Mouse (Mus musculus): ENCODE data around the gene Cdcp2. TPM values are rescaled to one million over a fixed set of nuclear protein-coding genes. Genes with fewer than 3 reads are reported as not detected.
A peak's percentile ranks its signal among the peaks of the same experiment; 100 is the strongest.

Cdcp2 gene
- polyA plus RNA-seq, 1 experiment from 2014 or later: not detected

DNA sequence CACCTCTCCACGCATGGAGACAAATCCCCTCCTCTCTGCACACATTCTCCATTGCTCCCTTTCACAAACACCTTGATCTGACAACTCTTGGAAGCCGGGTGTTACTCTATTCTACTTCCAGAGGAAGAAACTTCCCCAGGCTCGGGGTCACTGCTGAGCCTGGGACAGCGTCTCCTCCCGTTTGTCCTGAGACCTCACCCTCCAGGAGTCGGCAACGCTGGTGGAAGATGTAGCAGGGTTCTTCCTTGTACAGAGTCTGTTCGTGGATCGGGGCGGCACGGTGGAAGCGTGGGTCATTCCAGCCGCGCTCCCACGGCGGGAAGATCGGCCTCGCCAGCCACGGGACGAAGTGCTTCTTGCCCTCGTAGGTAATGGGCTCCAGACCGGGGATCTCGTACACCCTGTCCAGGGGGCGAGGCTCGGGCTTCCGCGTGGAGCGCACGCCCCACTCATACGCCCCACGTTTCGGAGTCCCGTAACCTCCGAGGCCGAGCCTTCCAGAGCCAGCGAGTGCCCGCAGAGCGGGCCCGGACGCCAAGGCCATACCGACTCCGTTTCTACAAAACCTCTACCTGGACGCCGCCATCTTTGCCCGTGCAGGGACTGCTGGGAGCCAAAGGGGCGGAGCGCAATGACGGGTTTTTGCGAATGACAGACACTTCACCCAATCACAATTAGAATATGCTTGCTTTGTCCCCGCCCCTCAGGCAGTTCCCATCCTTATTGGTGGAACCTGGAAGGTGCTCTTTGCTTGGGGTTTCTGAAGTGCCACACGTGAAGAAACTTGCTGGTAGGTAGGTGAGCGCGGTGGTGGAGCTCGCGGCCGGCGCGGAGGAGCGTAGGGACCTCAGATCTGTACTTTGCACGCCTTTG is 30.2 kb upstream of the Cdcp2 start, which contains the start of the genes Mrpl37 and Cyb5rl:
TSS of gene Mrpl37 (minus strand) at position 617 of the 873 bp plus-strand sequence.
TSS of gene Cyb5rl (plus strand) at position 737 of the 873 bp plus-strand sequence.
- H3K4me1 ChIP-seq (replicated peaks): peaks cover 34% of the 10 kb centered on the region
- H3K9me3 ChIP-seq (replicated peaks): no peaks in the 10 kb centered on the region
- ATAC-seq (ENCODE audit: low read depth): peak; percentile 94
- no peaks in the 10 kb centered on the region for H3K27me3 ChIP-seq
- H3K36me3 ChIP-seq: peaks cover 31% of the 10 kb centered on the region
- under 1% methylated on average over 60 of the region's 60 CpGs for WGBS (ENCODE audit: insufficient replicate concordance)
- H3K27ac ChIP-seq: no peak within 1 kb of the TSS
- DNase-seq: peak; percentile 97
- peak within 1 kb of the TSS; percentile 86 for H3K9ac ChIP-seq
- H3K4me2 ChIP-seq: peak within 1 kb of the TSS; percentile 99
- peak within 1 kb of the TSS; percentile 85 for H3K4me3 ChIP-seq (replicated peaks)

DNA sequence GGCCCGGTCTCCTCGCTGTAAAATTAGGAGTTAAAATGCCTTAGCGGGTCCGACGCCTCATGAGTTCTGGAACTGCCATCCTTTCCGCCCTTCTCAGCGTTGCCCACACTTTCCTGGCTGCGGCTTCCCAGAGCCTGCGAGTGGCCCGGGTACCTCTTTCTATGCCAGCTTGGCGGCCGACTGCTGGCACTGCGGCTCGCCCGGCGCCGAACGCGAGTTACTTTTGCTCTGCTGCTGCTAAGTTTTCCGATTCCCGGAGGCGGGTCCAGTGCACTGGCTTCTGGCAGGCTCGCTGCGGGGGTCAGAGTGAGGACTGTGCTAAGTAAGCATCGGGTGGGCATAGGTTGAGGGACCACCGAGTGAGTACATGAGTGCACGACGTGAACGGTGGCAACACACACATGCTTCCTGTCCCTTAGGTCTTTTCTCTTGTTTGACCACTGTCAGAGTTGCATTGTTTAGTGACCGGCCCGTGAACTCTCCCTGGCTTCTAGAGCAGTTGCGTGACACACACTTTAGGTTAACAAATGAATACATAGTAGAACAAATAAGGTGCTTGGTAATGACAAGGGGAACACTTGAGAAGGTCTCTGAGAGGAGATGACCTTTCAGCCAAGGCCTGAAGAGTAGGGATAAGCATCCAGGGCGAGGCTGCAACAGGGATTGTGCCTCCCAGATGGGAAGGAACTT is 29.4 kb upstream of the Cdcp2 start:
- Histone ChIP-seq H3K4me1 (replicated peaks) (peaks cover 34% of the 10 kb centered on the region), H3K27me3 (no peaks in the 10 kb centered on the region), H3K4me2 (peak overlapping the region; percentile 99), H3K36me3 (peaks cover 23% of the 10 kb centered on the region), H3K9ac (peak overlapping the region; percentile 81), H3K27ac (no peak overlapping the region), H3K4me3 (replicated peaks) (peak overlapping the region; percentile 85), H3K9me3 (replicated peaks) (no peaks in the 10 kb centered on the region)
- ATAC-seq (ENCODE audit: low read depth) (peak; percentile 30), DNase-seq (no peak)
- 4% methylated on average over 33 of the region's 33 CpGs for WGBS (ENCODE audit: insufficient replicate concordance)

DNA sequence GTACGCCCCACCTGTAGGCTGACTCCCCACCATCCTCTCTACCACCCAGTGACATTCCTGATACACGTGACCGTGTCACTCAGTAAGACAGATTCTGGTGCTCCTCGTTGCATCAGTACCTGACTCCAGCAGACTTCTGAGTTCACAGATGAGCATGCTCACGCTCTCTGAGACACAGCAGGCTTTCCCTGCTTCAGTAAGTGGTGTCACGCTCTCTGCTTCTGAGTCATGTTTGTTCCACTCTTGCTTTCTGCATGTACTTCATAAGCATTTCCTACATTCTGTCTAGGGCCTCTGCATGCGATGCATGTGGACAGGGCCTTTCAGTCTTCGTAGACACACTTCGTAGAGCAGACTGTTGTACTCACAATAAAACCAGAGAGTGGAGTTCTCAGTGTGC is 24.3 kb upstream of the Cdcp2 start:
- Histone ChIP-seq H3K9ac (no peak overlapping the region), H3K9me3 (replicated peaks) (no peaks in the 10 kb centered on the region), H3K27ac (no peak overlapping the region), H3K4me1 (replicated peaks) (peaks cover 6% of the 10 kb centered on the region), H3K36me3 (no peaks in the 10 kb centered on the region), H3K4me2 (no peak overlapping the region), H3K27me3 (no peaks in the 10 kb centered on the region), H3K4me3 (replicated peaks) (no peak overlapping the region)
- DNase-seq (no peak), ATAC-seq (ENCODE audit: low read depth) (no peak)
- 77% methylated on average over 9 of the region's 9 CpGs for WGBS (ENCODE audit: insufficient replicate concordance)

DNA sequence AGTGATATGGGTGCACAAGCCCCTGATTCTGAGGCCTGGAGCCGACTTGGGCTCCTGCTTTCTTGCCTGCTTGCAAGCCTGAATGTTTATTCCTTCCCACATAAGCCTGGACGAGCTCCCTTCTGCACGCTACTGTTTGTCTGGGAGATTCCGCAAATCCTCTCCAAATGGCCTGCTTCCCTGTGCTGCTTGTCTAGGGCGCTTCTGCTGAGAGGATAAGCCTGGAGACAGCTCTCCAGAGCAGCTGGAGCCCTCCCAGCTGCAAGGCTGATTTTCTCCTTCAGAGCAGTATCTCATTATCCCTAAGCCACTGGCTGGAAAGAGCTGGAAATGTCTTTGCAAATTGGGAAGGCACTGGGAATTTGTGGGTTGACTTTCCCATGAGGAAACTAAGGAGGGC is 21.2 kb upstream of the Cdcp2 start:
- H3K27me3 ChIP-seq: no peaks in the 10 kb centered on the region
- no peak overlapping the region for H3K27ac ChIP-seq
- H3K9ac ChIP-seq: no peak overlapping the region
- whole genome bisulfite sequencing (ENCODE audit: insufficient replicate concordance): 74% methylated on average over 5 of the region's 5 CpGs
- no peaks in the 10 kb centered on the region for H3K4me1 ChIP-seq (replicated peaks)
- H3K4me2 ChIP-seq: no peak overlapping the region
- H3K36me3 ChIP-seq: no peaks in the 10 kb centered on the region
- DNase-seq: no peak
- no peaks in the 10 kb centered on the region for H3K9me3 ChIP-seq (replicated peaks)
- ATAC-seq (ENCODE audit: low read depth): no peak
- no peak overlapping the region for H3K4me3 ChIP-seq (replicated peaks)

DNA sequence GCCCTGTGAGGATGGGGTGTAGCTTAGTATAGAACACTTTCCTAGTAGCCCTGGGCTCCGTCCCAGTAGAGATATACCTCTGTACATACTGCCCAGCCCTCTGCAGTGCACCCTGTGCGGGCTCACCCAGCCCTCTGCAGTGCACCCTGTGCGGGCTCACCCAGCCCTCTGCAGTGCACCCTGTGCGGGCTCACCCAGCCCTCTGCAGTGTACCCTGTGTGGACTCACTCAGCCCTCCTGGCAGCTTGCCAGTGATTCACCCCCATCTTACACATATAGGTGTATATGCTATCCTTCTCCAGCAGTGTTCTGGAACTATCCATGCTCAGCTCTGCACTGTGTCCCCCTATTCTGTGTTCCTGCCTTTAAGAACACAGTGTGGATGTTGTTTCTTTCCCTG is 17.8 kb upstream of the Cdcp2 start:
- Histone ChIP-seq H3K9me3 (replicated peaks) (no peaks in the 10 kb centered on the region), H3K4me1 (replicated peaks) (no peaks in the 10 kb centered on the region; the same call in 1 of the 2 replicates), H3K4me3 (replicated peaks) (no peak overlapping the region), H3K27ac (no peak overlapping the region), H3K36me3 (no peaks in the 10 kb centered on the region), H3K27me3 (0 out of 2 replicates have a peak, but pooled peaks cover 2% of the 10 kb centered on the region), H3K4me2 (no peak overlapping the region), H3K9ac (no peak overlapping the region)
- ATAC-seq (ENCODE audit: low read depth) (no peak), DNase-seq (no peak)
- WGBS (ENCODE audit: insufficient replicate concordance): 70% methylated on average over 4 of the region's 4 CpGs

DNA sequence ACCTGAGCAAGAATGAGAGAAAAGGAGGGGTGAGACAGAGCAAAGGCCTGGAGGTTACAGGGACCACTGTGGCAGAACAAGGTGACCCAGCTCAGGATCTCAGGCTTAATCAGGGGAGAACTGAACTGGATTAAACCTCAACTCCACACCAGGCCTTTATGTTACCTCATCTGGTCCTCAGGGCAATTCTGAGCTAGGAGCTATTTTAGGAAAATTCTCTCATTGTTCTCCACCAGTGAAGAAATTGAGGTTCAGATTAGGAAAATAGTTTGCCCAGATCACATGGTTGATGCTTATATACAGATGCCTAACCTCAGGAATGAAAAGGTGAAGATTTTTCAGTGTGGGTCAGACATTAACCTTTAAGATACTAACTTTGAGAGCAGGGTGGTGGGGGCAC is 17.0 kb upstream of the Cdcp2 start:
- Histone ChIP-seq H3K4me3 (replicated peaks) (no peak overlapping the region), H3K9ac (no peak overlapping the region), H3K9me3 (replicated peaks) (no peaks in the 10 kb centered on the region), H3K4me2 (no peak overlapping the region), H3K4me1 (replicated peaks) (peaks cover 5% of the 10 kb centered on the region), H3K27ac (no peak overlapping the region), H3K27me3 (0 out of 2 replicates have a peak, but pooled peaks cover 2% of the 10 kb centered on the region), H3K36me3 (no peaks in the 10 kb centered on the region)
- DNase-seq: no peak
- no peak for ATAC-seq (ENCODE audit: low read depth)

DNA sequence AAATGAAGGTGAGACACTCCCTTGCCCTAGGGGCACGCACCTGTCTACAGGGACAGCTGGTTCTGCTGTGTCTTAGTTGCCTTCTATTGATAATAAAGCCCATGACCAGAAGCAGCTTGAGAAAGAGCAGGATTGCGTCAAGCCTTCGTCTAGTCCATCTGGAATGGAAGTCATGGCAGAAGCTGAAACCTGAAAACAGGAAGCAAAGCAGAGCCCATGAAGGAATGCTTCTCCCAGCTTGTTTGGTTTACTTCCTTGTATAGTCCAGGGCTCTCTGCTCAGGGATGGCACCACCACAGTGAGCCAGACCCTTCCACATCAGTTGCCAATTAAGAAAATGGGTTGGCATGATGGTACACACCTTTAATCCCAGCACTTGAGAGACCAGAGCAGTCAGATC is 14.5 kb upstream of the Cdcp2 start:
- Histone ChIP-seq H3K27me3 (0 out of 2 replicates have a peak, but pooled peaks cover 2% of the 10 kb centered on the region), H3K9me3 (replicated peaks) (no peaks in the 10 kb centered on the region), H3K4me3 (replicated peaks) (no peak overlapping the region), H3K36me3 (no peaks in the 10 kb centered on the region), H3K9ac (no peak overlapping the region), H3K4me2 (no peak overlapping the region), H3K4me1 (replicated peaks) (peaks cover 9% of the 10 kb centered on the region), H3K27ac (no peak overlapping the region)
- no peak for DNase-seq
- WGBS (ENCODE audit: insufficient replicate concordance): 71% methylated on average over 3 of the region's 3 CpGs
- no peak for ATAC-seq (ENCODE audit: low read depth)

DNA sequence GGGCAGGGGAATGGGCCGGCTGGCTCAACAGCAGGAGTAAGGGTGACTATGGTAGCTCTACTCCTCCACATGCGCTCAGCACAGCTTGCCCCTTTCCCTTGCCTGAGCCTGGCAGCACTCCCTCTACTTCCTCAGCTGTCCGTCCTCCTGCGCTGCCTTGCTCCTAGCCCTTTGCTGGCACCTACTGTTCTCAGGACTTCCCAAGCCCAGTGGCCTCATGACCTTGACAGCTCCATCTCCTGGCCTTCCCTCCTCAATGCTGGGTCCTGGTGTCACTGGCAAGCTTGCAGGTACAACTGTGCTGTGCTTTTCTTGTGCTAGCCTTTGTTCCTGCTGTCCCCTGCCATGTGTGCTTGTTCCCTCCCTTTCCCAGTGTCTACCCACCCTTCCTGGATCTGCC is 13.6 kb upstream of the Cdcp2 start:
- Histone ChIP-seq H3K36me3 (no peaks in the 10 kb centered on the region), H3K9me3 (replicated peaks) (no peaks in the 10 kb centered on the region), H3K27me3 (0 out of 2 replicates have a peak, but pooled peaks cover 2% of the 10 kb centered on the region), H3K4me1 (replicated peaks) (peaks cover 9% of the 10 kb centered on the region), H3K4me2 (no peak overlapping the region), H3K4me3 (replicated peaks) (no peak overlapping the region), H3K9ac (no peak overlapping the region), H3K27ac (no peak overlapping the region)
- DNase-seq (no peak), ATAC-seq (ENCODE audit: low read depth) (no peak)
- 79% methylated on average over 4 of the region's 4 CpGs for WGBS (ENCODE audit: insufficient replicate concordance)

DNA sequence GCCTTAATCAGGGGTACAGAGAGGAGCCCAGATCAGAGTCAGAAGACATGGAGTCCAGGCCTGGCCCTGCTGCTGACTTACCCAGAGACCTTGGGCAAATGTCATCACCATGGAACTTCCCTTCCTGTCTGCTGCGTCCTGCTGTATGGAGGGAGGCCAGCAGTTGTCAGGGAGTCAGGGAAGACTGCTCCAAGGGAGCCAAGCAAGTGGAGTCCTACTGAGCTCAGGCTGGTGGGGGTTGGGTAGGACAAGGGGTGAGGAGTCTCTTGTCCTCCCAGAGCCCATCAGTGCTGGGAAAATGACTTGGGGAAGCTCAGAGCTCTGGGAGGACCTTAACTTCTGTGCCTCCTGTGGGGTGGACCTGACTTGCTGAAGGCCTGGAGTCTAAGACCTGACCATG is 12.3 kb upstream of the Cdcp2 start:
- Histone ChIP-seq H3K36me3 (no peaks in the 10 kb centered on the region), H3K9me3 (replicated peaks) (no peaks in the 10 kb centered on the region), H3K4me2 (no peak overlapping the region), H3K4me3 (replicated peaks) (no peak overlapping the region), H3K27ac (no peak overlapping the region), H3K4me1 (replicated peaks) (peaks cover 9% of the 10 kb centered on the region), H3K9ac (no peak overlapping the region), H3K27me3 (0 out of 2 replicates have a peak, but pooled peaks cover 2% of the 10 kb centered on the region)
- WGBS (ENCODE audit: insufficient replicate concordance): 26% methylated on average over 1 of the region's 1 CpGs
- ATAC-seq (ENCODE audit: low read depth) (no peak), DNase-seq (no peak)

DNA sequence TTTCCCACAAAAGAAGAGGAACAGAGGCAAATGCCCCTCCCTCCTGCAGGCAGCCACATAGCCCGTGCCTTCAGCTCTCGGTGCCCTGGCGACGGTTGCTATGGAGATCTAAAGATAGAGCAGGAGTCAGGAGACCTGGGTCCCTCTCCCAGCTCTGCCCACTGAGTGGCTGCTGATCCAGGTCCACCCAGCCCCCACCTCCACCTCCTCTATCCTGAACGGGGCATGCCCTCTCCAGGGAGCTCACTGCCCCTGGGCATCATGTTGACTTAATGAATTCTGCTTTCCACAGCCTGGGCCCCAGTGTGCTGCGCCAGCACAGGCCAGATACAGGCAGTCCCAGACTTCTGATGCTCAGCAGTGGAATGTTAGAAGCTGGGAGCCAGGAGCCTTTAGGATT is 11.8 kb upstream of the Cdcp2 start:
- 39% methylated on average over 6 of the region's 6 CpGs for WGBS (ENCODE audit: insufficient replicate concordance)
- ATAC-seq (ENCODE audit: low read depth) (no peak), DNase-seq (no peak)
- peaks cover 9% of the 10 kb centered on the region for H3K4me1 ChIP-seq (replicated peaks)
- no peak overlapping the region for H3K27ac ChIP-seq
- no peaks in the 10 kb centered on the region for H3K9me3 ChIP-seq (replicated peaks)
- no peak overlapping the region for H3K4me2 ChIP-seq
- H3K4me3 ChIP-seq (replicated peaks): no peak overlapping the region
- 0 out of 2 replicates have a peak, but pooled peaks cover 2% of the 10 kb centered on the region for H3K27me3 ChIP-seq
- no peak overlapping the region for H3K9ac ChIP-seq
- H3K36me3 ChIP-seq: no peaks in the 10 kb centered on the region

DNA sequence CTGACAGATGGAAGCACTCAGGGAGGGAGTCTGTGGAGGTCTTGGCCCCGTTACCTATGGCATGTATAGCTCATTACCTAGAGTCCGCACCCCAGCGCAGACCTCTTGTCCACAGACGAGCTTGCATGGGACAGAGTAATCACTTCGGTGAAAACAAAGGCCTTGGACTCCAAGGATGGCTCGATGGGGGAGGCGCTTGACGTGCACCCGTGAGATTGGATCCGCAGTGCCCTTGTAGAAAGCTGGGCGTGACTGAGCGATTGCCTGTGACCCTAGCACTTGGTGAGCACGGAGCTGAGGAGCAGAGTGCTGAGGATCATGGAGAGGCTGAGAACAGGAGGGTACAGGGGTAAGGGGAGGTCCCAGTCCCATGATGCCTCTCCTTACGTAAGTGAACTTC is 5.0 kb upstream of the Cdcp2 start:
- ATAC-seq (ENCODE audit: low read depth) (no peak), DNase-seq (no peak)
- no peaks in the 10 kb centered on the region for H3K9me3 ChIP-seq (replicated peaks)
- peaks cover 14% of the 10 kb centered on the region for H3K4me1 ChIP-seq (replicated peaks)
- WGBS (ENCODE audit: insufficient replicate concordance): 78% methylated on average over 14 of the region's 14 CpGs
- no peaks in the 10 kb centered on the region for H3K27me3 ChIP-seq
- no peak overlapping the region for H3K4me2 ChIP-seq
- no peak overlapping the region for H3K27ac ChIP-seq
- H3K4me3 ChIP-seq (replicated peaks): no peak overlapping the region
- H3K9ac ChIP-seq: no peak overlapping the region
- no peaks in the 10 kb centered on the region for H3K36me3 ChIP-seq

Measured in liver, embryonic 13.5 days (tissue).